Mouse (Mus musculus) embryonic facial prominence, embryonic 11.5 days (tissue): Measurements from ENCODE around the gene Pde11a. TPM values are rescaled to one million over a fixed set of nuclear protein-coding genes. Genes with fewer than 3 reads are reported as not detected.

Experiments used
- microRNA-seq: library from miRNA; unstranded; fragments of <30 nt; microRNA quantifications from one replicate; pipeline ENCODE4, GENCODE M21; 2016; ENCODE audit warnings: borderline number of aligned reads
- polyA plus RNA-seq: library from polyadenylated mRNA; unstranded; fragments of >200 nt; fragmentation: Nextera tagmentation; extraction: Ambion mirVana; gene quantifications from 2 replicates; pipeline ENCODE4 v1.2.1, GENCODE M21; 2014

The Pde11a gene
- polyA plus RNA-seq, 1 experiment from 2014 or later = 0.28 TPM

Small RNAs within 50 kb of the gene (microRNA-seq; reads per million reads assigned to microRNA genes)
- gene Gm44337 = not detected

Other genes starting within 250 kb of the Pde11a start
- not detected in 2 replicates for gene Cyct, start 21.7 kb upstream of the Pde11a start, polyA plus RNA-seq
- gene Rbm45, start 31.2 kb upstream of the Pde11a start, polyA plus RNA-seq = 14.3 and 14.9 TPM in 2 replicates
- 10.7 and 11.8 TPM in 2 replicates for gene Osbpl6, start 67.7 kb upstream of the Pde11a start, polyA plus RNA-seq